Mouse (Mus musculus): Measurements from ENCODE around the gene Smbd1.

- TF ChIP-seq CTCF (IDR thresholded peaks at IDR 0.05; ENCODE audit: low read depth) = no peak
- no peak for TF ChIP-seq EP300 (IDR thresholded peaks at IDR 0.05; ENCODE audit: low read depth)
Measured at GRCm38 (mm10) chr16:32776676-32777075, 33.6 kb downstream of the Smbd1 start.
